Comparison of ENCODE assay signal across 8 mouse cellular contexts in genomic region chr2:178415150-178415448, GRCm38 (mm10). TPM values are rescaled to one million over a fixed set of nuclear protein-coding genes. Genes with fewer than 3 reads are reported as not detected.
DNase-seq lines count a peak whose midpoint lies in the region; ATAC-seq and TF ChIP-seq lines count a peak whose summit lies in the region.
"Had no signal": no experiment of that assay in that cellular context is flagged by ENCODE, and none has a peak within 500 bp of the region (broad histone marks: within the 10 kb centered on the region; RNA-seq: fewer than 3 reads in every experiment).

No protein-coding gene starts in this region.

- DNase-seq in kidney, postnatal 0 days (ENCODE audit: low spot score), result no peak
- no peak for DNase-seq in kidney, postnatal 10 days
- DNase-seq in intestine, embryonic 14.5 days (ENCODE audit: low spot score), result no peak
- DNase-seq in urinary bladder, postnatal 25 days (ENCODE audit: low spot score), result no peak
- DNase-seq in gastrocnemius, postnatal 25 days, result no peak

- WGBS in kidney, postnatal 0 days, result 14% methylated on average over 3 of the region's 3 CpGs
- 25% methylated on average over 3 of the region's 3 CpGs for WGBS in intestine, embryonic 14.5 days
- 29% methylated on average over 3 of the region's 3 CpGs for WGBS in neural tube, embryonic 12.5 days

- TF ChIP-seq CTCF in kidney, postnatal 0 days (IDR thresholded peaks at IDR 0.05; ENCODE audit: low read depth), result no peak
- no peak for TF ChIP-seq CTCF in embryonic fibroblast, embryonic 13.5 days (IDR thresholded peaks at IDR 0.05; ENCODE audit: borderline replicate concordance, insufficient read depth, low read length)

- no peak overlapping the region for H3K27ac ChIP-seq in kidney, postnatal 0 days
- H3K27ac ChIP-seq in embryonic fibroblast, embryonic 13.5 days (ENCODE audit: insufficient read depth, low read length), result no peak overlapping the region
- H3K27ac ChIP-seq in intestine, embryonic 14.5 days (ENCODE audit: low read depth), result no peak overlapping the region; the same call in 1 of the 2 replicates
- H3K27ac ChIP-seq in neural tube, embryonic 12.5 days, result 0 out of 2 replicates have a peak overlapping the region, but pooled peaks have one; percentile 42

- peaks cover 15% of the 10 kb centered on the region for H3K27me3 ChIP-seq in kidney, postnatal 0 days (ENCODE audit: insufficient read depth, low read length)
- H3K27me3 ChIP-seq in intestine, embryonic 14.5 days (replicated peaks; ENCODE audit: control insufficient read depth, insufficient read depth, low read length), result no peaks in the 10 kb centered on the region
- peaks cover 14% of the 10 kb centered on the region for H3K27me3 ChIP-seq in neural tube, embryonic 12.5 days (replicated peaks)

- H3K4me2 ChIP-seq in kidney, postnatal 0 days (ENCODE audit: low read length), result peak overlapping the region; percentile 95
- H3K4me2 ChIP-seq in intestine, embryonic 14.5 days (ENCODE audit: low read length), result peak overlapping the region; percentile 99
- H3K4me2 ChIP-seq in neural tube, embryonic 12.5 days (replicated peaks), result peak overlapping the region; percentile 97

- H3K4me3 ChIP-seq in kidney, postnatal 0 days (replicated peaks; ENCODE audit: low read depth, low read length), result peak overlapping the region; percentile 66
- H3K4me3 ChIP-seq in embryonic fibroblast, embryonic 13.5 days (ENCODE audit: insufficient read depth, low read length), result peak overlapping the region; percentile 8; the same call in 1 of the 2 replicates
- peak overlapping the region; percentile 64 for H3K4me3 ChIP-seq in intestine, embryonic 14.5 days (ENCODE audit: low read depth, low read length)
- peak overlapping the region; percentile 69 for H3K4me3 ChIP-seq in neural tube, embryonic 12.5 days

- no peaks in the 10 kb centered on the region for H3K36me3 ChIP-seq in kidney, postnatal 0 days (ENCODE audit: insufficient read depth, low read length)
- H3K36me3 ChIP-seq in intestine, embryonic 14.5 days (ENCODE audit: control insufficient read depth, insufficient read depth, low read length), result peaks cover 6% of the 10 kb centered on the region; the same call in 1 of the 2 replicates
- no peaks in the 10 kb centered on the region for H3K36me3 ChIP-seq in neural tube, embryonic 12.5 days

- H3K9me3 ChIP-seq in kidney, postnatal 0 days (replicated peaks; ENCODE audit: low read length), result no peaks in the 10 kb centered on the region
- H3K9me3 ChIP-seq in intestine, embryonic 14.5 days (ENCODE audit: control insufficient read depth, low read length), result no peaks in the 10 kb centered on the region
- no peaks in the 10 kb centered on the region for H3K9me3 ChIP-seq in neural tube, embryonic 12.5 days

- ATAC-seq in kidney, postnatal 0 days (replicated peaks; ENCODE audit: low FRiP score, low read depth), result peak; percentile 14; the same call in 1 of the 2 replicates
- peak; percentile 0; the same call in 1 of the 2 replicates for ATAC-seq in intestine, embryonic 14.5 days (replicated peaks; ENCODE audit: low FRiP score, low TSS enrichment, low read depth)
- ATAC-seq in neural tube, embryonic 12.5 days (ENCODE audit: low FRiP score, low read depth), result no peak; the same call in 1 of the 2 replicates

- no peak for TF ChIP-seq POLR2A in embryonic fibroblast, embryonic 13.5 days (IDR thresholded peaks at IDR 0.05; ENCODE audit: low read depth, low read length)

- no peak overlapping the region; the same call in 1 of the 2 replicates for H3K9ac ChIP-seq in kidney, postnatal 0 days (ENCODE audit: low read depth, low read length)
- H3K9ac ChIP-seq in intestine, embryonic 14.5 days (ENCODE audit: low read length), result no peak overlapping the region
- peak overlapping the region; percentile 65; the same call in 1 of the 2 replicates for H3K9ac ChIP-seq in neural tube, embryonic 12.5 days

- H3K4me1 ChIP-seq in kidney, postnatal 0 days (replicated peaks; ENCODE audit: insufficient read depth, low read length), result peaks cover 11% of the 10 kb centered on the region
- peaks cover 6% of the 10 kb centered on the region; the same call in 1 of the 2 replicates for H3K4me1 ChIP-seq in embryonic fibroblast, embryonic 13.5 days (ENCODE audit: control insufficient read depth, insufficient read depth, low read length)
- peaks cover 23% of the 10 kb centered on the region for H3K4me1 ChIP-seq in intestine, embryonic 14.5 days (replicated peaks; ENCODE audit: control insufficient read depth, insufficient read depth, low read length)
- H3K4me1 ChIP-seq in neural tube, embryonic 12.5 days, result peaks cover 21% of the 10 kb centered on the region

RNA-seq across cellular contexts. Expression of gene Fam217b, which starts 0.8 kb away (rescaled TPM):
- 3.8 and 5.4 TPM in 2 replicates for polyA plus RNA-seq in kidney, postnatal 0 days (2015; fragmentation: Nextera tagmentation; extraction: Ambion mirVana)
- polyA plus RNA-seq in embryonic fibroblast, embryonic 13.5 days (2011; ENCODE audit: insufficient read length, low read depth, missing spikeins), result 11.4 and 11.6 TPM in 2 replicates
- 6.4 and 9.2 TPM in 2 replicates for polyA plus RNA-seq in intestine, embryonic 14.5 days (2014; fragmentation: Nextera tagmentation; extraction: Ambion mirVana)
- polyA plus RNA-seq in neural tube, embryonic 12.5 days (2016; fragmentation: Nextera tagmentation; extraction: Ambion mirVana), result 4.7 and 6.3 TPM in 2 replicates
- total RNA-seq in gastrocnemius, postnatal 25 days (2021), result 1 to 10 TPM; 2.0 TPM

RNA-seq across cellular contexts. Expression of gene Ppp1r3d, which starts 0.8 kb away (rescaled TPM):
- polyA plus RNA-seq in kidney, postnatal 0 days (2015; fragmentation: Nextera tagmentation; extraction: Ambion mirVana), result 2.2 and 2.3 TPM in 2 replicates
- 4.0 and 5.5 TPM in 2 replicates for polyA plus RNA-seq in embryonic fibroblast, embryonic 13.5 days (2011; ENCODE audit: insufficient read length, low read depth, missing spikeins)
- 4.9 and 5.1 TPM in 2 replicates for polyA plus RNA-seq in intestine, embryonic 14.5 days (2014; fragmentation: Nextera tagmentation; extraction: Ambion mirVana)
- 3.5 and 4.3 TPM in 2 replicates for polyA plus RNA-seq in neural tube, embryonic 12.5 days (2016; fragmentation: Nextera tagmentation; extraction: Ambion mirVana)
- total RNA-seq in gastrocnemius, postnatal 25 days (2021), result 1 to 10 TPM; 2.6 to 2.9 TPM

RNA-seq across cellular contexts. Expression of gene Sycp2, which starts 7.6 kb away (rescaled TPM):
- polyA plus RNA-seq in kidney, postnatal 0 days (2015; fragmentation: Nextera tagmentation; extraction: Ambion mirVana), result 0.08 TPM in 1 of 2 replicates, not detected in the other
- polyA plus RNA-seq in embryonic fibroblast, embryonic 13.5 days (2011; ENCODE audit: insufficient read length, low read depth, missing spikeins), result 0.50 and 1.1 TPM in 2 replicates
- polyA plus RNA-seq in intestine, embryonic 14.5 days (2014; fragmentation: Nextera tagmentation; extraction: Ambion mirVana), result 0.11 and 0.27 TPM in 2 replicates
- 0.23 and 0.46 TPM in 2 replicates for polyA plus RNA-seq in neural tube, embryonic 12.5 days (2016; fragmentation: Nextera tagmentation; extraction: Ambion mirVana)
- under 1 TPM; 0.11 to 0.13 TPM for total RNA-seq in gastrocnemius, postnatal 25 days (2021)
- polyA plus RNA-seq: spleen, adult 2 months had no signal

RNA-seq across cellular contexts. Expression of gene Cdh26, which starts 15.2 kb away (rescaled TPM):
- polyA plus RNA-seq in kidney, postnatal 0 days (2015; fragmentation: Nextera tagmentation; extraction: Ambion mirVana), result 0.17 and 0.29 TPM in 2 replicates
- polyA plus RNA-seq in embryonic fibroblast, embryonic 13.5 days (2011; ENCODE audit: insufficient read length, low read depth, missing spikeins), result 0.90 and 2.3 TPM in 2 replicates
- 0.73 and 0.86 TPM in 2 replicates for polyA plus RNA-seq in intestine, embryonic 14.5 days (2014; fragmentation: Nextera tagmentation; extraction: Ambion mirVana)
- 0.11 and 0.25 TPM in 2 replicates for polyA plus RNA-seq in neural tube, embryonic 12.5 days (2016; fragmentation: Nextera tagmentation; extraction: Ambion mirVana)
- not detected for total RNA-seq in gastrocnemius, postnatal 25 days (2021)
- polyA plus RNA-seq: spleen, adult 2 months had no signal

Comparison
In these comparisons a context has a peak if more than half of its experiments do, and no peak if none do; other contexts are left out.
1. H3K4me3 ChIP-seq: peak in every context shown above with its lines; median percentile 69 in neural tube, embryonic 12.5 days; 66 in kidney, postnatal 0 days; 64 in intestine, embryonic 14.5 days; 8 in embryonic fibroblast, embryonic 13.5 days.